Mouse (Mus musculus): Measurements from ENCODE around the gene Gm20388. TPM values are rescaled to one million over a fixed set of nuclear protein-coding genes. Genes with fewer than 3 reads are reported as not detected.
A peak's percentile ranks its signal among the peaks of the same experiment; 100 is the strongest.

Gm20388 gene
- total RNA-seq, 2 experiments from 2014 or later: 8.8 TPM

- no peak for DNase-seq (ENCODE audit: extremely low spot score in 1 of 2, low spot score in 1 of 2)
Measured at GRCm38 (mm10) chr8:121086004-121086900, 1175.6 kb downstream of the Gm20388 start.

- DNase-seq (ENCODE audit: extremely low spot score in 1 of 2, low spot score in 1 of 2): no peak
Measured at GRCm38 (mm10) chr8:121088281-121088680, 1177.6 kb downstream of the Gm20388 start.

- no peak for DNase-seq (ENCODE audit: extremely low spot score in 1 of 2, low spot score in 1 of 2)
Measured at GRCm38 (mm10) chr8:121088871-121089630, 1178.4 kb downstream of the Gm20388 start.

DNA sequence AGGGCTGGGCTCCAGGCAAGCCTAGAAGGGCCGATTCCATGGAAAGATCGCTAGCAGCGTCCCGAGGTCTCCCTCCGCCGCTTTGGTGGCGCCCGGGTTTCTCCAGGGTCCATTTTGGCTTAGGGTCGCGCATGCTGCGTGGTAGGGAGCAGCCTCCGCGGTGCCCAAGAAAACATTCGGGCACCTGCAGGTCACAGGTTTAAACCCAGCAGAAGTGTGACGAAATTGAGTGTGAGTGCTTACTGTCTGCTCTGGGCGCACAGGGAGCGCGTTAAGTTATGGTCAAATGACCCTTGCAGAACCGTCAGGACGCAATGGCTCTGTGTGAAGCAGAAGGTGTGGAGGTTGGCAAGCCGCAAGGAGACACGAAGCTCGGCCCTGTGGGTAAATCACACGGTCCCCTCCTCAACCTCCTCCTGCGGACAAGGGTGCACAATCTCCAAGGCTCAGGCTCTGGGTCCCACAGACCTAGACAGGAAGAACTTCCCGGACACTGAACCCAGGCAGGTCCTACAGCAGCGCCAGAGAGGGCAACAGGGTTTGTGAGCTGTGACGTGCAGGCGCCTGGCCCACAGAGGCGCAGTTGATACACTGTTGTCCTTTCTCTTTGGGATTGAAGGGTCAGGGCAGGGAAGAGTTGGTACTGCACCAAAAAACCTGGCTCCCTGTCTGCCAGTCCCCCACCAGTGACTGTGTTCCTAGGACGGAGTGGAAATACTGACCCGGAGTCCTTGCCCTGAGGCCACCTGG, 1179.2 kb downstream of the Gm20388 start:
- DNase-seq (ENCODE audit: extremely low spot score in 1 of 2, low spot score in 1 of 2): no peak

- no peak for DNase-seq (ENCODE audit: extremely low spot score in 1 of 2, low spot score in 1 of 2)
Measured at GRCm38 (mm10) chr8:121090716-121091115, 1180.1 kb downstream of the Gm20388 start.

- no peak for DNase-seq (ENCODE audit: extremely low spot score in 1 of 2, low spot score in 1 of 2)
Measured at GRCm38 (mm10) chr8:121092141-121092540, 1181.5 kb downstream of the Gm20388 start.

DNA sequence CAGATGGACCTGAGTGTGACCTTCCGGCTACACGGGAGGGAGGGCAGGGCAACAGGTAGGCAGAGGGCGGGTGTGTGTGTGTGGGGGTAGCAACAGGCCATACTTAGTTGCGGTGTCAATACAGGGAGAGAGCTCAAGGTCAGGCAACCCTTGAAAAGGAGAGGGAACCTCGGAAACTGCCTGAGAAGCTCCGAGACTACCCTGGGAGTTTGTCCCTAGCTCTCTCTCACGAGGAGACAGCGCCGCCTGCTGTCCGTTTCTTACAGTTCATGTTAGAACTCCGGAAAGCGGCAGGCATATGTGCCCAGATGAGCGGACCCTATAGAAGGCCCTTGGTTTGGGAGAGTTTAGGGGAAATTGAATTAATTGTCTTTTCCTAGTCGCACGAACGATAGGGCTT, 1182.0 kb downstream of the Gm20388 start:
- DNase-seq (ENCODE audit: extremely low spot score in 1 of 2, low spot score in 1 of 2): peak; percentile 77 to 97

DNA sequence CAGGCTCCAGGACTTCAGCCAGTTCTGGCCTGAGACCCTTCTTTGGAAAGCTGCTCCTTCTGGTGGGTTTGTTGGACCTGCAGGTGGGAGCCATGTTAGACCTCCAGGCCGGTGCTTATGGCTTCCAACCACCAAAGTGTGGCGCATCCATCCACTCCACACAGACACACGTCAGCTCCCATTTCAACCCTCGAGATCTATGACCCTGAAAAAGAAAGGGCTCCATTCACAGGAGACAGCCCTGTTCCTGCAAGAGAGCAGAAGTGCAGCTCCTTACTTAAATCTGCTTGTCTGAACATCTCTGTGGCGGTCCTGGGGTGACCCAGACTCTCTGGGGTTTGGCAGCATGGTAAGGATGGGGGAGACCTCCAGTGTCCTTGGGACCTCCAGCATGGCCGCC, 1182.9 kb downstream of the Gm20388 start:
- no peak for DNase-seq (ENCODE audit: extremely low spot score in 1 of 2, low spot score in 1 of 2)

GRCm38 (mm10) chr8:121104049-121104818, 1193.6 kb downstream of the Gm20388 start:
- peak; percentile 64 to 87 for DNase-seq (ENCODE audit: extremely low spot score in 1 of 2, low spot score in 1 of 2)

DNA sequence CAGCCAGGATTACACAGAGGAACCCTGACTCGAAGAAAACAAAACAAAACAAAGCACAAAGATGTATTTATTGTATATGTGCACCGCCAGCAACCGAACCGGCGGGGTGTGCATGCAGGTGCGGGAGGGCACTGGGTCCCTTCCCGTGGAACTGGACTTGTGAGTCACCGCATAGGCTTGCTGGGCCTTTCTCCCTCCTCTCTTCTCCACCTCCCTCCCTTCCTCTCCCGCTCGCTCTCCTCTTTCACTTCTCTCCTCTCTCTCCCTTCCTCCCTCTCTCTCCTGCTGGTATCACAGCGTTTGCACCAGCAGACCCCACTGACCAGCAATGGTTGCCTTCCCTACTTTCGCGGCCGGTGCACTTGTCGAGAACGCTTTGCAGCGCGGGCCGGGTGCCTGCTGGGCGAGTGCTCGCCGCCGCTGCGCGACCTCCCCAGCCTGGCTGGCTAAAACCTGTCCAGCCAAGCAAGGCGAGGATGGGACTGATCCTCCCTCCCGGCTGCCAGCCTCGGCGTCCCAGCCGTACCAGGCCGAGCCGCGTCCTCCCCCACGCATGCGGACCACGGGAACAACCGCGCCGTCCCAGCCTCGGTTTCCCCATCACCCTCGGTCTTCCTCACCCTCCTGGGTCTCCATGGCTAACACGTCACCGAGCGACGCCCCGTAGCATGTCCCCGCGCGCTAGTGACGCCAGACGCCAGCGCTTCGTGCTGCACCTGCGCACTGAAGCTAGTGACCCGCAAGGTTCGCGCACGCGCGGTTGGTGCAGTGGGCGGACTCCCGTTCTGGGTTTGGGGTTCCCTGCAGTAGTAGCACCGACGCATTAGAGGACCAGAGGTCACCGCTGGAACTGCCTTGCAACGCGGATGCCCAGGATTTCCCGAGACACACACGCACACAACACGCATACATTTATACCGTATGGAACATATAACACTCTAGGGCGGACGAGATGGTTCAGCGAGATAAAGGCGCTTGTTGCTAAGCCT, 1197.3 kb downstream of the Gm20388 start, which contains the start of gene Mthfsd:
Gene Mthfsd (minus strand): TSS at position 725 of the 989 bp plus-strand sequence.
- DNase-seq (ENCODE audit: extremely low spot score in 1 of 2, low spot score in 1 of 2): peak; percentile 96 to 98

DNA sequence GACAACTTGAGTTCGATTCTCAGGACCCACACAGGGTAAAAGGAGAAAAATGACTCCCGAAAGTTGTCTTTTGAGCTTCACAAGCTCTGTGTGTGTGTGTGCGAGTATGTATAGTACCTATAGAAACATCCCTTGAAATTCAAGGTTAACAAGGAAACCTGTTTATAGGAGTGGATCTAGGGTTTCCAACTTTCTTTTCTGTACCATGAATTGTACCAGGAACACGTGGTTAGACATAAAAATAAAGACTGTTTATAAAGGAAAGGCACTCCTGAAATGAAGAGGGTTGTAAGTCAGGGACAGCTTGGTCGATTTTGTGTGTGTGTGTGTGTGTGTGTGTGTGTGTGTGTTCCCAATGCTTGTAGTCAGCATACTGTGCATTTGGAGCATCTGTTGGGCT, 1198.0 kb downstream of the Gm20388 start:
- no peak for DNase-seq (ENCODE audit: extremely low spot score in 1 of 2, low spot score in 1 of 2)

DNA sequence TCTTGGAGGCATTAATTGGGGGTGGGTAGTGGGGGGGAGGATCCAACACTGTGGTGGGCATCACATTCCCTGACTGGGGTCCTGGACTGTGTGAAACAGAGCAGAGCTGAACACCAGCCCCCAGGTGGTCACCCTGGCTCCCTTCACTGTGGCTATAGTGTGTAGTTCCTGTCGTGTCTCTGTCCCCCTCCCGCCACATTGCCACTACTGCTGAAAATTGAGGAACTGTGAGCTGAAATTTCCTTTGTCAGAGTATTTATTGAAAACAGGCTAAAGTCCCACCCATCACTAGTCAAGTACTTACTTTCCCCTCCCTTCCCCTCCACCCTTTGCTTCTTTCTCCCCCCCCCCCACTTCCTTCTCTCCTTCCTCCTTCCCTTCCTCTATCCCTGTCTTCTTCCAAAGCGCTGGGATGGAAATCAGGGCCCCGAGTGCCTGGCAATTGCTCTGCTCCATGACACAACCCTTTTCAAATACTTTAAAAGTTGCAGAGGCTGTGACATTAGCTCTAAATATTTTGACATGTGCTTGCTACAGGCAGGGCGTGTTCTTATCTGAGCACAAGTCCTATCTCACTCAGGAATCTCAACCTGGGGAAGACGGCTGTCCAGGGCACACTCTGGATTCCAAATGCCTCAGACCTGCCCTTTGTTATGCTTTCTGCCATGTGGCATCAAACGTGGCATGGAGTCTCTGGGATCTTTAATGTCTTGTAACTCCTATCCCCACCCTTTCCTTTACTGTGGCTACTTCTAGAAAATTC, 1200.7 kb downstream of the Gm20388 start:
- DNase-seq (ENCODE audit: extremely low spot score in 1 of 2, low spot score in 1 of 2): no peak

GRCm38 (mm10) chr8:121113261-121113660, 1202.6 kb downstream of the Gm20388 start:
- peak; percentile 99 for DNase-seq (ENCODE audit: extremely low spot score in 1 of 2, low spot score in 1 of 2)

GRCm38 (mm10) chr8:121115136-121115535, 1204.5 kb downstream of the Gm20388 start:
- DNase-seq (ENCODE audit: extremely low spot score in 1 of 2, low spot score in 1 of 2): no peak

GRCm38 (mm10) chr8:121115948-121116347, 1205.3 kb downstream of the Gm20388 start, which contains the start of gene Foxc2:
Foxc2 (plus strand) TSS chr8:121116171.
- DNase-seq (ENCODE audit: extremely low spot score in 1 of 2, low spot score in 1 of 2): peak in 1 of 2 experiments; percentile 46

GRCm38 (mm10) chr8:121116591-121117185, 1206.0 kb downstream of the Gm20388 start:
- DNase-seq (ENCODE audit: extremely low spot score in 1 of 2, low spot score in 1 of 2): no peak

DNA sequence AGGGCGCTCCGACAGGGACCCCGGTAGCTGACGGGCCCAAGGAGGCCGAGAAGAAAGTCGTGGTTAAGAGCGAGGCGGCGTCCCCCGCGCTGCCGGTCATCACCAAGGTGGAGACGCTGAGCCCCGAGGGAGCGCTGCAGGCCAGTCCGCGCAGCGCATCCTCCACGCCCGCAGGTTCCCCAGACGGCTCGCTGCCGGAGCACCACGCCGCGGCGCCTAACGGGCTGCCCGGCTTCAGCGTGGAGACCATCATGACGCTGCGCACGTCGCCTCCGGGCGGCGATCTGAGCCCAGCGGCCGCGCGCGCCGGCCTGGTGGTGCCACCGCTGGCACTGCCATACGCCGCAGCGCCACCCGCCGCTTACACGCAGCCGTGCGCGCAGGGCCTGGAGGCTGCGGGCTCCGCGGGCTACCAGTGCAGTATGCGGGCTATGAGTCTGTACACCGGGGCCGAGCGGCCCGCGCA, 1206.6 kb downstream of the Gm20388 start:
- DNase-seq (ENCODE audit: extremely low spot score in 1 of 2, low spot score in 1 of 2): no peak
